Mouse (Mus musculus) adrenal gland, postnatal 4 days (tissue): ENCODE measurements around the gene Fkbp8. TPM values are rescaled to one million over a fixed set of nuclear protein-coding genes. Genes with fewer than 3 reads are reported as not detected.

ENCODE experiments used
- DNase-seq, 2 experiments: peaks; one replicate each; pipeline ENCODE4 v3.0.0; 2021 to 2022; ENCODE audit warnings: low spot score in 2 of 2, mixed read lengths in 2 of 2
- total RNA-seq, 2 experiments: library from RNA; stranded (reverse); gene quantifications; 2 replicates each; pipeline ENCODE4 v1.2.3; 2021

The Fkbp8 gene
- total RNA-seq, 2 experiments from 2014 or later: 315 to 322 TPM

GRCm38 (mm10) chr8:70551558-70552161 lies 24.1 kb downstream of the Fkbp8 start:
- DNase-seq: no peak

GRCm38 (mm10) chr8:70552836-70553235 lies 25.3 kb downstream of the Fkbp8 start:
- DNase-seq: no peak

GRCm38 (mm10) chr8:70553740-70554139 lies 26.2 kb downstream of the Fkbp8 start:
- DNase-seq: peak in 1 of 2 experiments; percentile 52

GRCm38 (mm10) chr8:70555079-70555747 lies 27.7 kb downstream of the Fkbp8 start:
- no peak for DNase-seq

GRCm38 (mm10) chr8:70558334-70558733 lies 30.8 kb downstream of the Fkbp8 start:
- no peak for DNase-seq

- DNase-seq: no peak
Observed at GRCm38 (mm10) chr8:70558983-70559382, 31.5 kb downstream of the Fkbp8 start.

GRCm38 (mm10) chr8:70560096-70560495 lies 32.6 kb downstream of the Fkbp8 start:
- DNase-seq: no peak

- no peak for DNase-seq
Observed at GRCm38 (mm10) chr8:70560564-70560963, 33.0 kb downstream of the Fkbp8 start.

GRCm38 (mm10) chr8:70561357-70561756 lies 33.8 kb downstream of the Fkbp8 start:
- no peak for DNase-seq

- no peak for DNase-seq
Observed at GRCm38 (mm10) chr8:70561809-70562535, 34.4 kb downstream of the Fkbp8 start.

GRCm38 (mm10) chr8:70562802-70563201 lies 35.3 kb downstream of the Fkbp8 start:
- no peak for DNase-seq

- no peak for DNase-seq
Observed at GRCm38 (mm10) chr8:70563763-70564387, 36.4 kb downstream of the Fkbp8 start.

- DNase-seq: no peak
Observed at GRCm38 (mm10) chr8:70564696-70565235, 37.2 kb downstream of the Fkbp8 start.

GRCm38 (mm10) chr8:70565561-70565960 lies 38.0 kb downstream of the Fkbp8 start:
- no peak for DNase-seq

- no peak for DNase-seq
Observed at GRCm38 (mm10) chr8:70570360-70570759, 42.8 kb downstream of the Fkbp8 start.

- DNase-seq: no peak
Observed at GRCm38 (mm10) chr8:70570990-70571389, 43.5 kb downstream of the Fkbp8 start.

- no peak for DNase-seq
Observed at GRCm38 (mm10) chr8:70574302-70574701, 46.8 kb downstream of the Fkbp8 start.

GRCm38 (mm10) chr8:70574915-70575314 lies 47.4 kb downstream of the Fkbp8 start:
- no peak for DNase-seq

- no peak for DNase-seq
Observed at GRCm38 (mm10) chr8:70577207-70577606, 49.7 kb downstream of the Fkbp8 start.

- DNase-seq: no peak
Observed at GRCm38 (mm10) chr8:70583476-70584387, 56.2 kb downstream of the Fkbp8 start.
